Mouse (Mus musculus) CD4-positive, CD25-positive, alpha-beta regulatory T cell, adult 4 months (primary cell): ENCODE results near the gene Lamc3. TPM values are rescaled to one million over a fixed set of nuclear protein-coding genes. Genes with fewer than 3 reads are reported as not detected.

Experiments used
- ATAC-seq: one replicate; pipeline ENCODE4 v1.8.0; 2017
- polyA plus RNA-seq, 2 experiments: library from polyadenylated mRNA; unstranded; fragments of 100-300 nt; shearing (Covaris generic); gene quantifications; one replicate each; pipeline ENCODE4 v1.2.1; 2017

The Lamc3 gene
- polyA plus RNA-seq: not detected

GRCm38 (mm10) chr2:31887030-31887429 is at the start of gene Lamc3:
Gene Lamc3, plus strand, starts transcription at chr2:31887291.
- no peak for ATAC-seq

GRCm38 (mm10) chr2:31838868-31839267 is 48.2 kb upstream of the Lamc3 start:
- ATAC-seq: no peak

GRCm38 (mm10) chr2:31844729-31845136 is 42.4 kb upstream of the Lamc3 start:
- ATAC-seq: no peak

- ATAC-seq: no peak
Measured at GRCm38 (mm10) chr2:31845512-31845895, 41.6 kb upstream of the Lamc3 start.

GRCm38 (mm10) chr2:31845896-31846691 is 41.0 kb upstream of the Lamc3 start, which contains the start of gene Fibcd1:
Gene Fibcd1, minus strand, starts transcription at chr2:31846005.
- ATAC-seq: peak; percentile 46

GRCm38 (mm10) chr2:31846692-31847660 is 40.1 kb upstream of the Lamc3 start:
- ATAC-seq: peak; percentile 23

- ATAC-seq: peak; percentile 58
Measured at GRCm38 (mm10) chr2:31847908-31848307, 39.2 kb upstream of the Lamc3 start.

- no peak for ATAC-seq
Measured at GRCm38 (mm10) chr2:31850141-31850540, 37.0 kb upstream of the Lamc3 start.

GRCm38 (mm10) chr2:31855991-31856390 is 31.1 kb upstream of the Lamc3 start:
- no peak for ATAC-seq

GRCm38 (mm10) chr2:31857180-31857579 is 29.9 kb upstream of the Lamc3 start:
- ATAC-seq: no peak

GRCm38 (mm10) chr2:31858500-31858899 is 28.6 kb upstream of the Lamc3 start:
- ATAC-seq: no peak

GRCm38 (mm10) chr2:31862919-31863318 is 24.2 kb upstream of the Lamc3 start:
- ATAC-seq: no peak

- no peak for ATAC-seq
Measured at GRCm38 (mm10) chr2:31863766-31864165, 23.3 kb upstream of the Lamc3 start.

- ATAC-seq: no peak
Measured at GRCm38 (mm10) chr2:31864891-31865290, 22.2 kb upstream of the Lamc3 start.

- no peak for ATAC-seq
Measured at GRCm38 (mm10) chr2:31865322-31865721, 21.8 kb upstream of the Lamc3 start.

GRCm38 (mm10) chr2:31865794-31866193 is 21.3 kb upstream of the Lamc3 start:
- no peak for ATAC-seq

- no peak for ATAC-seq
Measured at GRCm38 (mm10) chr2:31867773-31868537, 19.1 kb upstream of the Lamc3 start.

- no peak for ATAC-seq
Measured at GRCm38 (mm10) chr2:31868538-31869164, 18.4 kb upstream of the Lamc3 start.

- no peak for ATAC-seq
Measured at GRCm38 (mm10) chr2:31869692-31870091, 17.4 kb upstream of the Lamc3 start.

- ATAC-seq: no peak
Measured at GRCm38 (mm10) chr2:31870683-31871082, 16.4 kb upstream of the Lamc3 start.

- no peak for ATAC-seq
Measured at GRCm38 (mm10) chr2:31874290-31874855, 12.7 kb upstream of the Lamc3 start.

- no peak for ATAC-seq
Measured at GRCm38 (mm10) chr2:31876446-31876845, 10.6 kb upstream of the Lamc3 start.
